Comparison of ENCODE assay signal across 30 mouse cellular contexts in the genomic region with DNA sequence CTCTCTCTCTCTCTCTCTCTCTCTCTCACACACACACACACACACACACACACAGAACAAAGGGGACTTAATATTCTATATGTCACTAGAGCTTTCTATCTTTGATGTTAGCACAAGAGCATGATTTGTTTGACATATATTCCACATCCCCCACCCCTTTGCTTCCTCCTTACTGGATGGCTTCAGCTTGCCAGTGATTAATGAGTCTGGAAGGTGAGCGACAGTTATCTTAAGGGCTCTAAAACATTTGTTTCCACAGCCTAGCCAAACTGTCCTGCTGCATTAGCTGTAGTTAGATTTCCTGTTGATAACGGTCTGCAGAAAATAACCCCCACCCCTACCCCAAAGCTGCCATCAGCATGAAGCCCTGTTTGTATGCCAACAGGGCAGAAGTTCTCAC.
DNase-seq lines count a peak whose midpoint lies in the region; ATAC-seq lines count a peak whose summit lies in the region.
"Had no signal": no experiment of that assay in that cellular context is flagged by ENCODE, and none has a peak within 500 bp of the region (broad histone marks: within the 10 kb centered on the region; RNA-seq: fewer than 3 reads in every experiment).

No protein-coding gene starts in this region.

- H3K4me3 ChIP-seq in heart, embryonic 12.5 days = no peak overlapping the region
- H3K4me3 ChIP-seq in kidney, embryonic 15.5 days (replicated peaks) = no peak overlapping the region
- H3K4me3 ChIP-seq: embryonic facial prominence, embryonic 12.5 days; embryonic facial prominence, embryonic 15.5 days; erythroblast, embryonic 14.5 days; forebrain, embryonic 12.5 days; forebrain, embryonic 15.5 days; heart, adult 2 months; hindbrain, embryonic 10.5 days; hindbrain, embryonic 13.5 days; intestine, embryonic 15.5 days had no signal

- H3K36me3 ChIP-seq in heart, embryonic 12.5 days = no peaks in the 10 kb centered on the region
- H3K36me3 ChIP-seq in kidney, embryonic 15.5 days = no peaks in the 10 kb centered on the region
- H3K36me3 ChIP-seq: embryonic facial prominence, embryonic 12.5 days; embryonic facial prominence, embryonic 15.5 days; forebrain, embryonic 12.5 days; forebrain, embryonic 15.5 days; G1E; hindbrain, embryonic 10.5 days; hindbrain, embryonic 13.5 days; intestine, embryonic 15.5 days had no signal

- peaks cover 14% of the 10 kb centered on the region for H3K4me1 ChIP-seq in heart, embryonic 12.5 days (replicated peaks)
- peaks cover 18% of the 10 kb centered on the region for H3K4me1 ChIP-seq in kidney, embryonic 15.5 days
- H3K4me1 ChIP-seq: embryonic facial prominence, embryonic 12.5 days; embryonic facial prominence, embryonic 15.5 days; forebrain, embryonic 12.5 days; forebrain, embryonic 15.5 days; hindbrain, embryonic 10.5 days; hindbrain, embryonic 13.5 days; intestine, embryonic 15.5 days had no signal

- no peak for ATAC-seq in heart, embryonic 12.5 days (ENCODE audit: insufficient number of reproducible peaks, low FRiP score)
- peak; percentile 78 for ATAC-seq in kidney, embryonic 15.5 days (replicated peaks; ENCODE audit: low FRiP score)
- ATAC-seq: forebrain, embryonic 15.5 days; hindbrain, embryonic 16.5 days; intestine, embryonic 15.5 days; Patski had no signal

- no peak overlapping the region for H3K4me2 ChIP-seq in heart, embryonic 12.5 days
- 0 out of 2 replicates have a peak overlapping the region, but pooled peaks have one; percentile 7 for H3K4me2 ChIP-seq in kidney, embryonic 15.5 days
- H3K4me2 ChIP-seq: embryonic facial prominence, embryonic 12.5 days; embryonic facial prominence, embryonic 15.5 days; forebrain, embryonic 12.5 days; forebrain, embryonic 15.5 days; heart, embryonic 11.5 days; hindbrain, embryonic 13.5 days; intestine, embryonic 15.5 days had no signal

- no peak overlapping the region for H3K9ac ChIP-seq in heart, embryonic 12.5 days
- H3K9ac ChIP-seq in kidney, embryonic 15.5 days = no peak overlapping the region
- H3K9ac ChIP-seq: embryonic facial prominence, embryonic 12.5 days; embryonic facial prominence, embryonic 15.5 days; forebrain, embryonic 12.5 days; forebrain, embryonic 15.5 days; hindbrain, embryonic 13.5 days; intestine, embryonic 15.5 days had no signal

- 34% methylated on average over 2 of the region's 2 CpGs for WGBS in heart, embryonic 12.5 days
- WGBS in kidney, embryonic 15.5 days = 10% methylated on average over 2 of the region's 2 CpGs

- no peaks in the 10 kb centered on the region for H3K27me3 ChIP-seq in heart, embryonic 12.5 days (replicated peaks)
- H3K27me3 ChIP-seq in kidney, embryonic 15.5 days = no peaks in the 10 kb centered on the region
- H3K27me3 ChIP-seq: CH12.LX; embryonic facial prominence, embryonic 12.5 days; embryonic facial prominence, embryonic 15.5 days; forebrain, embryonic 12.5 days; forebrain, embryonic 15.5 days; hindbrain, embryonic 13.5 days; intestine, embryonic 15.5 days; Patski had no signal

- peak overlapping the region; percentile 15; the same call in 1 of the 2 replicates for H3K27ac ChIP-seq in heart, embryonic 12.5 days (ENCODE audit: poor library complexity, severe bottlenecking)
- peak overlapping the region; percentile 6; the same call in 1 of the 2 replicates for H3K27ac ChIP-seq in kidney, embryonic 15.5 days
- H3K27ac ChIP-seq: embryonic facial prominence, embryonic 12.5 days; embryonic facial prominence, embryonic 15.5 days; forebrain, embryonic 12.5 days; forebrain, embryonic 15.5 days; heart, adult 2 months; hindbrain, embryonic 10.5 days; hindbrain, embryonic 13.5 days; intestine, embryonic 15.5 days had no signal

- no peaks in the 10 kb centered on the region for H3K9me3 ChIP-seq in heart, embryonic 12.5 days (replicated peaks)
- H3K9me3 ChIP-seq in kidney, embryonic 15.5 days (replicated peaks) = no peaks in the 10 kb centered on the region
- H3K9me3 ChIP-seq: embryonic facial prominence, embryonic 12.5 days; embryonic facial prominence, embryonic 15.5 days; forebrain, embryonic 12.5 days; forebrain, embryonic 15.5 days; hindbrain, embryonic 10.5 days; hindbrain, embryonic 13.5 days; intestine, embryonic 15.5 days had no signal

- DNase-seq in cerebellum, postnatal 10 days = peak; percentile 24 to 46
- DNase-seq in cerebellum, adult 18-20 months = no peak
- no peak for DNase-seq in heart, adult 18-20 months
- no peak for DNase-seq in kidney, adult 8-10 months
- peak; percentile 50 for DNase-seq in retina, postnatal 1 day
- DNase-seq in retina, embryonic 14.5 days (ENCODE audit: low spot score) = no peak
- DNase-seq: adrenal gland, postnatal 10 days; adrenal gland, postnatal 36 days; B cell, adult 2 months; cerebellum, adult 2 months; cerebellum, adult 9-11 months; cerebellum, postnatal 36 days; gastrocnemius, postnatal 25 days; heart, adult 2 months; heart, postnatal 36 days had no signal

Comparison
In these comparisons a context has a peak if more than half of its experiments do, and no peak if none do; other contexts are left out.
1. DNase-seq: peak in cerebellum, postnatal 10 days (2 of 2) and retina, postnatal 1 day (single experiment); none in cerebellum, adult 18-20 months (0 of 2), heart, adult 18-20 months (0 of 2), kidney, adult 8-10 months (0 of 2) and retina, embryonic 14.5 days (single experiment).